Mouse (Mus musculus): Measurements from ENCODE around the gene Ube2l6.

Gene Ube2l6

DNA sequence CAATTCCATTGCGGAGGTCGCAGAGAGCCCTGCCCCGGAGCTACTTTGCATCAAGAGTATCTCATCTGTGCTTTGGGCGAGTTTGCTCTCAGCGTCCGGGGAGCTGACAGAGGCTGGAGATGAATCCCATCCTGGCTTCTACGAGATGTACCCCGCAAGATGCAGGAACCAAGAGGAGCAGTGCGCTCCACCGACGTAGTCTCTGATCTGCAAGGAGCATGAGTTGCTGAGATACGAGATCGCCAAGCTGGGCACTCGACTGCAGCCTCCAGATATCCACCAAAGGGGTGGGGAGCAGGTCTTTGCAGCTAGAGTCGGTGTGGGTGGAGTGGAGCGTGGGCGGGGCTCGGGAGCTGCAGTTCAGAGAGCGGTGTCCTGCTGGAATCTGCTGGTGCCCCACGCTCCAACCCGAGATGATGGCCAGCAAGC, at the start of gene Ube2l6:
Gene Ube2l6, plus strand, starts transcription at position 336 of the 429 bp plus-strand sequence.
- peak; percentile 79 to 80 for DNase-seq

DNA sequence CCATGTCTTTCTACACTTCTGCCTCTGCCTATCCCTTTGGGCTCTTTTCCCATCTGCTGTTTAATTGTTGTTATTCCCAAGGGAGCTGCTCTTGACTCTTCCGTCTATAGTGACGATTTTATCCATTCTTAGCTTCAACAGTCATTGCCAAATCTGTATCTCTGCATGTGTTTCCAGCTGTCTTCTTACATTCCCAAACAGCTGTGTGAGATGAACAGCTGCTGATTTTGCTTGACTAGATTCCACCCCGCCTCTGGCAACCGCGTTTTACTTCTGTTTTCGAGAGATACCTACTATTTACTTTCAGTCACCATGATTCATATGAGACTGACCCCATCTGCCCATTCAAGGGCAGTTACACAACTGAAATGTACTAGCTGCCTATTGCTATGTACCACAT, 48.5 kb upstream of the Ube2l6 start:
- DNase-seq, result peak; percentile 38 to 46

DNA sequence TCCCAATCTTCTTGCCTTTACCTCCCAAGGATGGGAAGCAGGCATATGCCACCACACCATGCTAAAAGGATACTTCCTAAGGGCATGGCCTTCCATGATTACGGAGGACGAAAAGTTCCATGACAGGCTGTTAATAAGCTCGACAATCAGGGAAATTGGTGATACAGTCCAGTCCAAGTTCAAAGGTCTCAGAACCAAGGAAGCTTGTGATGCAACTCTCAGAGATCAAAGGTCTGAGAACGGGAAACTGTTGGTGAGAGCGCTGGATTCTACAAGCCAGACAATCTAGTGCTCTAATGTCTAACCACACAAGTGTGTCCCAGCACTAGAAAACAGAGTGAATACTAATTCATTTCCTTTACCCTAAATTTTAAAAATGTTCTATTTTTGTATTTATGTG, 42.4 kb upstream of the Ube2l6 start:
- no peak for DNase-seq

DNA sequence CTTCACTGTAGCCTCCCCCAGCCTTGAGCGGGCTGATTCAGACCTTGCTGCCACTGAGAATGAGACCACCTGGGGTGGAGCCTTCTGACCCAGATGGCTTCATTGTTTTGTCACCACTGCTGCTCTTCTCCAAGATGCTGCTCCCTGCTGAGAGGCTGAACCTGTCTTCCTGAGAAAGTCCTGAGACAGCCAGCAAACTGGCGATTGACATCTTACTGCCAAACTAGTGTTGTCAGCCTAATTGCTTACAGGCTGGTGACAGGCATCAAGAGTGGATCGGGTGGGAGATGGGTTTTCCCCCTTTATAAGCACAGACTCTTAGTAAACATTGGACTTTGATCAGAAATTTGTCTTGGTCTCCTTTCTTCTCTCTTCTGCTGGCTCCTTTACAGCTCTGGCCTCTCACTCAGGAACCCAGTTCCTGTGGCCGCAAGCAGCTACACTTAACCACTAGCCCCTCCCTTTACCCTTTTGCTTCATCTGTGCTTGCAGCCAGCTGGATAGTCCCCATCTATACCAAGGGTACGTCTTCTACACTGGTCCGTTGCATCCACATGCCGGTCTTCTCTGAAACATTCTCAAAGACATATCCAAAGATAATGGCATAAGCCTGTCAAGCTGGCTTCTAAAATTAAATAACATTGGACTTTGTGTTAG, 41.5 kb upstream of the Ube2l6 start:
- no peak for DNase-seq

DNA sequence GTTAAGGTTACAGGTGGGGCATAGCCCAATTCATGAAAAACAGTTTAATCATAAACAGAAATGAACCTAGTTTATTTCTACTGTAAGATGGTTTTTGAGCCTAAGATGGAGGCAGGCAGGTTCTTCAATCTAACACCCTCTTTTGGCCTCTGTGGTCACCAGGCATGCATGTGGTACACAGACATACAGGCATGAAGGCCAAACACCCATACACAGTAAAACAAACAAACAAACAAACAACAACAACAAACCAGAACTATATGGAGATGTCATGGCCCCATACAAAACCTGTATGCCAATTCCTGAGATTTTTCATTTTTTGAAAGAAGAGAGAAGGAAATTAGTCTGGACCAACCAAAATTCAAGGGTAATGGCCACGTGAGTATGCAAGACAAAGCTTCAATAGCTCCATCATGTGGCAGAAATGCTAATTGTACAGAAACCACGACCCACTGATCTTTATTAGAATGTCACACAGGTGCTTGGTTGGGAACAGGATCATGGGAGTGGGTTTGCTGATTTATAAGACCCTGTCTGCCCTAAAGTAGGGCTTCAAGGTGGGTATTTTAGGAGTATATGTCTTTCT, 40.0 kb upstream of the Ube2l6 start:
- DNase-seq, result peak in 1 of 2 experiments; percentile 48

DNA sequence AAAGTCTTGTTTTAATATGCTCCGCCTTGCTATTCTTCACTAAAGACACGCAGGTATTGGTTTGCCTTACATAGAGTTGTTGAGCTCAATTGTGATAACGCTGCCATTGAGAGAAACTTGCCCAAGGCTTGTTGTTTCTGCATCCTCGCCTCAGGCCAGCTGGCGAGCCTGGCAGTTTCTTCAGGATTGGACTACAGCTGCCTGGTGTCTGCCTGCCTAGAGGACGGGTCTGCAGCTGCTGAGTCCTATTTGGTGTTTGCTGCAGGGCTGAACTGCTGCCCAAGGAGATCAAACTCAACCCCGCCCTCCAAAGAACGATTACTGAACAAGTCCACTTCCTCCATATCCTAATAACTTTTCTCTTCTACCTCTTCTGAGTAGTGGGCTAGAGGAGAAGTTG, 37.9 kb upstream of the Ube2l6 start:
- DNase-seq, result no peak

DNA sequence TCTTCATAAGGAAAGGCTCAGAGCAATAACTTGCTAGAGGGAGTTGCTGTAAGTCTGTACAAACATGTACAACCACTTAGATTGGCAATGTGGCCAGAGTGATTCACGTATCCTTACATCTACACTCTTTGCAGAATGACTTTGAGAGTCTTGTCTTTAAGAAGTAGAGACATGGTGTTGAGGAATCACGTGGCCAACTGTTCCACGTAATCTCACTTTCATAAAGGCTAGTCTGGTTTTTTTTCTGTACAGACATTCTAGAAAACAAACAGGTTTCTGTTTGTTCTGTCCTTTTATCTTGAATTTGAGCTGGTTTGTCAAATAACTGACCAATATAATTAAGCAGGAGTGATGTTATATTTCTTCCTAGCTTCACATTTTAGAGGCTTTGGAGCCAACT, 37.3 kb upstream of the Ube2l6 start:
- DNase-seq, result no peak

DNA sequence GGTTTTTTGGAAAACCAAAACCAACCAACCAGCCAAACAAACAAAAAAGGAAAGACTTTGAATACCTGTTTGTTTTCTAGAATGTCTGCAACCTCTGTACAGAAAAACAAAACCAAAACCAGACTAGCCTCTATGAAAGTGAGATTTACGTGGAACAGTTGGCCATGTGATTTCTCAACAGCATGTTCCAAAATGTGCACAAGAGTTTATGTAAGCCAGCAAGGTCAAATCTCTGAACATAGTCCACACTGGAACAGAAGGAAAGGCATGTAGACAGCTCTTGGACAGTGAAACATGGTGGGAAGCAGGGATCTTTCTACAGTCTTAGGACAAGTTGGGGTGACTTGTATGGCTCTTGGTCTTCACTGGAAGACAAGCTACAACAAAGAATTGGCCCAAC, 36.8 kb upstream of the Ube2l6 start:
- DNase-seq, result no peak

DNA sequence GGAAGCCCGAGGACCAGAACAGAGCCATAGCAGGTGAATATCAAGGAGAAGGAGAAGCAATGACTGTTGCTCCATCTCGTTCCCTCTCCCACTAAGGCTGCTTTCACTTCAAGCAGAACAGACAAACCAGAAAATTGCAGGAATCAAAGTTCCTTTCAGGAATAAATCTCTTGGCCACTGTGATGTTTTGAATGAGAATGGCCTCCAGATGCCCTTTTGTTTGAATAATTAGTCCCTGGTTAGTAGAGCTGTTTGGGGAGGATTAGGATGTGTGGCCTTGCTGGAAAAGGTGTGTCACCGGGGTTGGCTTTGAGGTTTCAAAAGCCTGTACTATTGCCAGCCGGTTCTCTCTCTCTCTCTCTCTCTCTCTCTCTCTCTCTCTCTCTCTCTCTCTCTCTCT, 36.3 kb upstream of the Ube2l6 start:
- no peak for DNase-seq

DNA sequence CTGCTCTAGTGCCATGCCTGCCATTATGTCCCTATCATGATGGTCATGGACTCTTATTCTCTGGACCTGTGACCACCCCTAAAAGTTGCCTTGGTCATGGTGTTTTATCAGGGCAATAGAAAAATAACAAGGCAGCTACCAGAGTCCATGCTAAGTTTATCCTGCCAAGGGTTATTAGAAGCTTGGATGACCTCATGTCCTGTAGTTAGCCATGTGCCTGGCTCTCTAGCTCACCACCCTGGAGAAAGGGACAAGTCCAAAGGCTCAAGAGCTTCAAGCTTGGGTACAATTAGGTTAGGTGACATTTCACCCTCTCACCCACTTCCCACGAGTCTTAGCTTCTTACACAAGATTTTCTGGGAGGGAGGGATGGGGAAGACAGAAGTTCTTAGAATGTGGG, 35.8 kb upstream of the Ube2l6 start:
- DNase-seq, result no peak

DNA sequence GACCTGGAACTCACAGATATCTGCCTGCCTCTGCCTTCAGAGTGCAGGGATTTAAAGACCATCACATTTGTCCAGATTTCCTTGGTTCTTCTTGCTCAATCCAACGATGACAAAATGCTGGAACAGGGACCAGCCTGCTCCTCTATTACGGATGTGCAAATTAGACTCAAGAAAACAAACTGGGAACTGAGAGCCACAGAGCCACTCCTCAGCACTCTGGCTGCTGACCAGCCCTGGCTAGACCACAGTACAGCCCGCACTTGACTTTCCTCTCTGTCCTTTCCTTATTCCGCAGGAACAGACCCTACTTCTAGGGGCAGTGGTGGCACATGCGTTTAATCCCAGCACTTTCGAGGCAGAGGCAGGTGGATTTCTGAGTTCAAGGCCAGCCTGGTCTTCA, 28.1 kb upstream of the Ube2l6 start:
- DNase-seq, result peak; percentile 33 to 42

DNA sequence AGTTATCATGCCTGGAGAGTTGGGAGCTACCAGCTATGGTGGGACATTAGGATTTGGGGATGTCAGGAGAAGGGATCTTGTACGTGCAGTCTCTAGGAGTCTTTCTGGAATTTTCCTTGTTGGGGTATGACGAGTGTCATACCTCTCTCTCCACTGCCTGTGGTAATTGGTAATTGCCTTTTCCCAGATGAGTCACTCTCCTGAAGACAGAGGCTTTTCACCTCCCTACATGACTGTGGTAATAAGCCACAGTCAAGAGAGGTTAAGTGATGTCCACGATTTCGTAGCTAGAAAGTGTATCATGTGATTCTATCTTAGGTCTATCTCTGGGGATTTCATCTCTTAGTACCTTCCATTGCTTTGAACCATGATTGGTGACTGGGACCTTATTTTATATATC, 26.2 kb upstream of the Ube2l6 start:
- DNase-seq, result no peak

DNA sequence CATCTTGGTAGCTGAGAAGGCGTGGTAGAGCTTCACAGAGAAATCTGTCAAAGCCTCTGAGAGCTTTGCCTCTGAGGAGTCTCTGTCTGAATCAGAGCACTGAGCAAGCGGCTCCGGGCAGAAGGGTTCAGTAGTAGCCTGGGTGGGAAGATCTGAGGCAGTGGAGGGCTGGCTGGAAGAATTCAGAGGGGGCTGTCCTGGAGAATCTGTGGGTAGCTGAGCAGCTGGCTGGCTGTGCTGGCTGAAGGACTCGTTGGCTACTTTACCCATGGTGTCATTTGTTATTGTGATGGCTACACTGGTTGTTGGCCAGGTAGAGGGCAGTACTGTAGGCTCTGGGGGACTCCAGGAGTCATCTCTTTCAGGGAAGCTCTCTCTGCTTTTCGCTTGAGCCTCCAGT, 25.4 kb upstream of the Ube2l6 start:
- no peak for DNase-seq

DNA sequence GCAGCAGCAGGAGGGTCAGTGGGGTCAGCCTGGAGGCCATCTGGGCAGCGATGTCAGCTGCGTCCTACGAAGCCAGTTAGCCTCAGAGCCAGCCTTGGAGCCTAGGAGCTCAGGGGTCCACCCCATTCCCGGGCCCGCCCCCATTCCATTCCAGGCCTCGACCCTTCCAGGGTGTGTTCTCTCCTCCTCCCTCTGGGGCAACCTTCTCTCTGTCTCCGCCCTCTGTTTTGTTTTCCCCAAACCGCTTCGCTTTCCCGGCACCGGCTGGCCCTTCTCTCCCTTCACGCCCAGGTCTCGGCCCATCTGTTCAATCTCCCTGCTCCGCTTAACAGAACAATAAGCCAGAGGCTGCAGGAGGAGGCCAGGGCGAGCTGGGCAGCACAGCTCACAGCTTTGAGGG, 23.9 kb upstream of the Ube2l6 start:
- peak; percentile 83 to 85 for DNase-seq

DNA sequence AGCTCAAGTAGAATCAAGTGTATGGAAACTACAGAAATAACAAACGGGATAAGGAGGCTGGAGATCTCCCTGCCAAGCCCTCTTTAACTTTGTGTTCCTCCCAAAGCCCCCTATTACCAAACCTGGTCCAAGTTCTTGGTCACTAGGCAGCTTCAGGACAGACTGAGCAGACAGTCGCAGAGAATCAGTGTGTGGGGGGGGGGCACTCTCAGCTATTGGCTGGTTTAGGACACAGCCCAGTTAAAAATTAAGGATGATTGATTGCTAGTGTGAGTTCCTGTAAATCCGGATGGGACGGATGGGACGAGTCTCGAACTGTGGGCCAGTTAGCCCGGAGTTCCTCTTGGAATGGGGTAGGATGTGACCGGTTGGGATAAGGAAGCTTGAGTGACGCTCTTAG, 23.4 kb upstream of the Ube2l6 start, which contains the start of gene Serping1:
Gene Serping1, minus strand, starts transcription at position 204 of the 400 bp plus-strand sequence.
- DNase-seq, result no peak

DNA sequence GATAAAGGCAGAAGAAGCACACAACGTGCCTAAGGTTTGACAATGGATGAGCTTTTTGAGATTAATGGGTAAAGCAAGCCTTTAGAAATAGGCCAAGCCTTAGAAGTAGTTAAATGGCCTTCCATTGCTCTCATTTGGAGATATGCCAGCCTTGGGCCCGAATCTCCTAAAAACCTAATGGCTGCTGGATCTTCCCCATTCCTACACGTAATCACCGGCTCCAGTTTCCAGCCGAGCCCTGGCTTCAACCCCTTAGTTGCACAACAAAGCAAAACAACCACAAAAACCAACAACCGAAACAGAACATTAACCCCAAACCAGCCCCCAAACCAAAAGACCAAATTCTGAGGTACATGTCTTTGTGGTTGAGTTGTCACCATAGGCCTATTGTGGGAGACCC, 23.0 kb upstream of the Ube2l6 start:
- peak; percentile 25 to 54 for DNase-seq

DNA sequence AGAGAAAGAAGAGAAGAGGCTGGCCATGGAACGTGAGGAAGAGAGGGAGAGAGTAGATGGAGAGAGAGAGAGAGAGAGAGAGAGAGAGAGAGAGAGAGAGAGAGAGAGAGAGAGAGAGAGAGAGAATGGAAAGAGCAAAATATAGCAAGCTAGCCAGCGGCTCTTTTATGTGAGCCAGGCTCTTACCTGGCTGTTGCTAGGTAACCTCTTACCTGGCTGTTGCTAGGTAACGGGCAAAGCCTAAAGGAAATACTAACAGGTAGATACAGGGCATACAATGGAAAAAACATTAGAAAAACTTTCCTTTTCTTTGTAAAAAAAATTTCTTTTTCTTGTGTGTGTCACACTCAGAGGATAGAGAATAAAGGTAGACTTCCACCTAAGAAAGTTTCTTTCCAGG, 20.9 kb upstream of the Ube2l6 start:
- DNase-seq, result peak; percentile 31 to 67

DNA sequence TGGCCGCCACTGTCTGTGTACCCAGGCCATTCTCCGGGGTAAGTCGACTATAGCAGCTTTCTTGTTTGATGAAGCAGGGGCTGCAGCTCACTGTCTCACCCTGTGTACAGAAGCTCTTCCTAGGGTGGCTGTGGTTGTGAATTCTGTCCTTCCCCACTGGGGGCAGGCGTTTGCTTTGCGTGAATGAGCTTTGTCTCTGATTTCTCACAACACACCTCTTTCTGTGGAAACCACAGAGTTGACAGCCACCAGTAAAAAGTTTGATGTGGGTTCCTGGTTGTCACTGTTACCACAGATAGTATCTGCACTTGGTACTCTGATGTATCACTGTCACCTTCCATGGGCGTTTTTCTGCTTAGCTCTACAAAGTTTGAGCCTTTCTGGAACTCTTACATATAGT, 19.4 kb upstream of the Ube2l6 start:
- DNase-seq, result no peak

DNA sequence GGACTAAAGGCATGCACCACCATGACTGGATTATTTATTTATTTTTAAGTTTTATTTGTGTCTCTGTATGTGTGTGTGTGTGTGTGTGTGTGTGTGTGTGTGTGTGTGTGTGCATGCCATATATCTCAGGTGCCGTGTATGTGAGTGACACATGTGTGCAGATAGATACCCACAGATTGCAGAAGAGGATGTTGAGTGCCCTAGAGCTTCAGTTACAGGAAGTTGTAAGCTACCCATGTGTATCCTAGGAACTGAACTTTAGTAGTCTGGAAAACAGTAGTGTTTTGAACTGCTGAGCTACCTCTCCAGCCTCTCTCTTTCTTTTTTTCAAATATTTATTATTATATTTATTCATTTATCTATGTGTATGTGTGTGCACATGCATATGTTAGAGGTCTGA, 15.3 kb upstream of the Ube2l6 start:
- DNase-seq, result no peak

DNA sequence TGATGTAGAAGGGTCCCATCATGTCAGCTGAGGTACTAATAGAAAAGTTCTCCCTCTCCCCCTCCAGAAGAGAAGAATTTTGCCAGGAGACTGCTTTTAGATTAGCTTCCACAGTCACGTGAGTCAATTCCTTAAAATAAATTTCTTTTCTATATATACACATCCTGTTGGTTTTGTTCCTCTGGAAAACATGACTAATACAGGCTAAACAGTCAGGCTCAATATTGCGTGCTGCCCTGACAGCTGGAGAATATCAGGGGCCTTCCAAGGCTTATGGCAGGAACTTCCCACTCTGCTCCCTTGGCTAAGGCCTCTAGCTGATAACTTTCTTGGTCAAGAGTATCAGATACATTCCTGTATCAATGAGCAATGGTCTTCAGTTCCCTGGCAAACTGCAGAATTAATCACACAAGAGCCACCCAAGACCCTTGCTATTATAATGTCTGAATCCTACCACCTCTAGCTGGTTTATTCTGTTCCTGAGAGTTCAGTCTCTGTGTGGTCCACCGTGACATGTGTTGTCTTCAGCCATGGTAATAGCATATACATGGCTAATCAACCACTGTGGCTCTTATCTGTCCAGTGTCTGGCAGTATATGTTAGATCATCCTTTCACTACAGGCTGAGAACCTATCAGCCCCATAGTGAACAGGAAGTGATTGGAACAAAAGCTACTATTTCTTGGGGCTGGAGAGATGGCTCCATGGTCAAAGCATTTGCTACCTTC, 14.6 kb upstream of the Ube2l6 start:
- no peak for DNase-seq

DNA sequence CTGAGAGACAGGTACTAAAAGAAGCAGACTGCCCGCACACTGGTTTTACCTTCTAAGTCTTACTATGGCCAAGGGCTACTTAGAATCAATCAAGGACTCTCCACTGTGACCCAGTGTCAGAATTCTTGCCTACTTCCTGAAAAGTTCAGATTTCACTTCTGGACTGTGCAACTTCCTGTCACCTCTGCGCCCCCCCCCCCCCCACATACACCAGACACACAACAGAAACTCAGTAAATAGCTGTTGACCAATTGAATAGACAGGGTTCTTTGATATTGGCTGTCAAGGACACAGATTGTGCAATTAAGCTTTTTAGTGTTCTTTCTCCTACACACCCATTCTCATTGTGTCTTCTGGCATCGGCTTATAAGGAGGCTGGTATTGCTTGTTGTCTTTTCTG, 10.3 kb upstream of the Ube2l6 start:
- DNase-seq, result no peak

DNA sequence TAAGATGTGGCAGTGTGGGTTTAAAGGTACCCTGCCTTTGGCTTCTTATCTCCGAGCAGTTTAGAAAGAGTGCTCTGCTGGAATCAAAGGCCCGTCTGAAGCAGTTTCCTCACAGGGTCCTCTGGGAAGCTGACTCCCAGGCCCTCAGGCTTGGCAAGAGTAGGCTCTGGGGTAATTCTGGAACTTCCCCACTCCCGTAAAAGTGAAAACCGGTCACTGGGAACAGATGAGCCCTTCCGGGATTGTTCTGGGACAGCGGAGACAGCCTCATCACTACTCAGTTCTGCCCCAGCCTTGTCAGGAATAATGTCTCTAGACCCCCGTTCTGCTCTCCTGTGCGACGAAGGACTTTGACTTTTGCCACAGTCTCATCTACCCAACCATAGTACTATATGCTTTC, 8.2 kb upstream of the Ube2l6 start:
- DNase-seq, result no peak

DNA sequence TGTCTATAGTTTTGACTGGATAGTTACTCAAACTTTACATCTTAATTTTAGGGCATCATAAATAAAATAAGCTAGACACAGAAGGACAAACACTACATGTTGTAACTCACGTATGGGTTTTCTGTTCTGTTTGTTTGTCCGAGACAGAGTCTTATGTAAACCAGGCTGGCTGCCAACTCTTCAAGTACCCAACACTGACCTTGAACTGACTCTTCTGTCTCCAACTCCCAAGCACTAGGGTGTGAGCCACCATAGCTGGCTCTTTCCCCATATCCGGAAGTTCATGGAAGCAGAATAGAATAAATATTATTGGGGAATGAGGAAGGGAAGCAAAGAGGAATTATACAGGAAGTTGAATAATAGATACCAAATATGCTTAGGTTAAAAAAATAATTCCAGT, 6.1 kb upstream of the Ube2l6 start:
- DNase-seq, result peak; percentile 52 to 60

DNA sequence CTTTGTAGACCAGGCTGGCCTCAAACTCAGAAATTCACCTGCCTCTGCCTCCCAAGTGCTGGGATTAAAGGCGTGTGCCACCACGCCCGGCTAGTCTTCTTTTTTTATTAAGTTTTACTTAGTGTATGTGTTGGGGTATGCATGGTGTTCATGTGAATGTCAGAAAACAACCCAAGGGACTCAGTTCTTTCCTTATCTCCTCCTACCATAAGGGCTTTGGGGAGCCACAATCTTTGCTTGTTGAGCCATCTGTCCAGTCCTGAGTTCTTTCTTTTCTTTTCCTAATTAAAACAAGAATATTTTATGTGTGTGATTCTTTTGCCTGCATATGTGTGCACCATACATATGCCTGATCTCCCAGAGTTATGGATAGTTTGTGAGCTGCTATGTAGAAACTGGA, 5.5 kb upstream of the Ube2l6 start:
- no peak for DNase-seq

All from lung, adult 18-20 months (tissue).